ENCODE assay signal across 29 mouse cellular contexts in the genomic region with DNA sequence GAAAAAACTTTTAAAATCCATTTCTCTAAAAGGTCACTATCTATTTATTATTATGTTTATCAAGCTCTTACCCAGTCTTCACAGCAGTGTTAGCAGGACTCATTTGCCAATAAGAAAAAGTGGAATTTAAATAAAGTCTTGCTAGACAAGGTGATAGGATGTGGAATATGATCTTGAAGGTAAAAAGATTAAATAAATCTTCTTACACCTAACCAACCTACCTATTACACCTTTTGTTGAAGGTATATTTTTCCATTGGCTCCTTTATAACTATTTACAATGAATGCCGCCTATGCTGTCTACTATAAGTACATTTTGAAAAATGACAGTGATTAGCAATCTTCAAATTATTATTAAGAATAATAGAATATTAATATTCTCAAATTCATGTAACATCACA. TPM values are rescaled to one million over a fixed set of nuclear protein-coding genes. Genes with fewer than 3 reads are reported as not detected.
"Had no signal": no experiment of that assay in that cellular context is flagged by ENCODE, and none has a peak within 500 bp of the region (broad histone marks: within the 10 kb centered on the region; RNA-seq: fewer than 3 reads in every experiment).

Ugt2a1 (minus strand) TSS at position 101 of the 400 bp plus-strand sequence.

- H3K27ac ChIP-seq: embryonic facial prominence, embryonic 12.5 days; forebrain, embryonic 10.5 days; forebrain, embryonic 12.5 days; forebrain, embryonic 13.5 days; forebrain, embryonic 15.5 days; gastrocnemius, adult 2 months; heart, adult 2 months; heart, embryonic 10.5 days had no signal

- H3K36me3 ChIP-seq: embryonic facial prominence, embryonic 12.5 days; forebrain, embryonic 10.5 days; forebrain, embryonic 12.5 days; forebrain, embryonic 15.5 days; heart, embryonic 10.5 days had no signal

- H3K9me3 ChIP-seq: embryonic facial prominence, embryonic 12.5 days; forebrain, embryonic 10.5 days; forebrain, embryonic 12.5 days; forebrain, embryonic 13.5 days; forebrain, embryonic 15.5 days; heart, embryonic 10.5 days had no signal

- ATAC-seq: forebrain, embryonic 13.5 days; forebrain, embryonic 14.5 days; forebrain, embryonic 15.5 days; forebrain, embryonic 16.5 days; forebrain, postnatal 0 days had no signal

- H3K27me3 ChIP-seq: embryonic facial prominence, embryonic 12.5 days; forebrain, embryonic 12.5 days; forebrain, embryonic 13.5 days; forebrain, embryonic 15.5 days had no signal

- H3K4me2 ChIP-seq: embryonic facial prominence, embryonic 12.5 days; forebrain, embryonic 12.5 days; forebrain, embryonic 13.5 days; forebrain, embryonic 15.5 days had no signal

- DNase-seq: cerebellum, adult 2 months; cerebellum, adult 8-10 months; cerebellum, adult 9-10 months; cerebellum, adult 9-11 months; cerebellum, postnatal 10 days; cerebellum, postnatal 14 days; cerebellum, postnatal 25 days; cerebellum, postnatal 36 days; embryo, embryonic 11 days; forebrain, postnatal 0 days; gastrocnemius, adult 2 months; gastrocnemius, postnatal 10 days; gastrocnemius, postnatal 14 days; gastrocnemius, postnatal 25 days; gastrocnemius, postnatal 36 days; heart, adult 11 months; heart, adult 18-20 months; heart, adult 2 months had no signal

- H3K4me1 ChIP-seq: embryonic facial prominence, embryonic 12.5 days; forebrain, embryonic 10.5 days; forebrain, embryonic 12.5 days; forebrain, embryonic 13.5 days; forebrain, embryonic 15.5 days; heart, embryonic 10.5 days had no signal

- H3K9ac ChIP-seq: embryonic facial prominence, embryonic 12.5 days; forebrain, embryonic 12.5 days; forebrain, embryonic 13.5 days; forebrain, embryonic 15.5 days; forebrain, postnatal 0 days had no signal

- H3K4me3 ChIP-seq: embryonic facial prominence, embryonic 12.5 days; erythroblast, embryonic 14.5 days; forebrain, embryonic 10.5 days; forebrain, embryonic 12.5 days; forebrain, embryonic 13.5 days; forebrain, embryonic 15.5 days; gastrocnemius, adult 2 months; heart, adult 2 months; heart, embryonic 10.5 days had no signal

RNA-seq across cellular contexts. Expression of gene Ugt2a1, which starts in this region (rescaled TPM):
- polyA plus RNA-seq: cerebellum, adult 2 months; cortical plate, adult 2 months; erythroblast, embryonic 14.5 days; forebrain, embryonic 10.5 days; forebrain, embryonic 13.5 days; forebrain, embryonic 14.5 days; forebrain, embryonic 15.5 days; forebrain, embryonic 16.5 days; forebrain, postnatal 0 days; gonadal fat pad, adult 2 months; heart, adult 2 months; heart, embryonic 10.5 days had no signal
